In the genomic region with DNA sequence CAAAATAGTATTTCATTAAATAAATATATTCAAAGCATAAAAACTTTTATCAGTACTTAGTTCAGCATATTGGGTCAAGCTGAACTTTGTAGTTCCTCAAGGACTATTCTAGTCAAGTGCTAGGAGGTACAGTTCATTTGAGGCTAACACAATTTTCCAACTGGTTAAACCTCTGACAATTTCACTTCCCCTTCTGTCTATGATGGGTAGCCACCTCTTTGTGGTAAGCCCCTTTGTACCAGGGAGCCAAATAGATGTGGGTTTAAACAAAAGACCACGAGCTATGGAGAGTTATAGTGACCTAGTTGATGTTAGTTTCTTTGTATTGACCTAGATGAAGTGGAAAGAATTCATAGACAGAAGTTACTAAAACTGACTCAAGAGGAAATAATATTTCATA, we compare ENCODE assay signal across 17 mouse cellular contexts.
"Had no signal": no experiment of that assay in that cellular context is flagged by ENCODE, and none has a peak within 500 bp of the region (broad histone marks: within the 10 kb centered on the region; RNA-seq: fewer than 3 reads in every experiment).

No protein-coding gene starts in this region.

- H3K27ac ChIP-seq: kidney, postnatal 0 days; layer of hippocampus, adult 2 months; left cerebral cortex, adult 2 months; limb, embryonic 15.5 days; liver, embryonic 12.5 days; macrophage; midbrain, embryonic 13.5 days; neural tube, embryonic 15.5 days had no signal

- H3K36me3 ChIP-seq: limb, embryonic 15.5 days; liver, embryonic 12.5 days; midbrain, embryonic 13.5 days; neural tube, embryonic 15.5 days had no signal

- H3K4me1 ChIP-seq: liver, embryonic 12.5 days had no signal

- DNase-seq: kidney, adult 11 months; kidney, adult 9 months; kidney, postnatal 36 days; lung, embryonic 14.5 days; lung, postnatal 14 days; right cerebral cortex, postnatal 14 days; thymus, adult 2 months; thymus, postnatal 25 days had no signal

- ATAC-seq: liver, embryonic 12.5 days; midbrain, embryonic 13.5 days had no signal

- H3K4me2 ChIP-seq: limb, embryonic 15.5 days; liver, embryonic 12.5 days; lung, embryonic 14.5 days; midbrain, embryonic 13.5 days; neural tube, embryonic 15.5 days had no signal

- H3K4me3 ChIP-seq: layer of hippocampus, adult 2 months; left cerebral cortex, adult 2 months; limb, embryonic 15.5 days; liver, embryonic 12.5 days; midbrain, embryonic 13.5 days; myocyte; neural tube, embryonic 15.5 days had no signal

- H3K9ac ChIP-seq: limb, embryonic 15.5 days; liver, embryonic 12.5 days; lung, embryonic 14.5 days; midbrain, embryonic 13.5 days; neural tube, embryonic 15.5 days had no signal

- H3K27me3 ChIP-seq: limb, embryonic 15.5 days; liver, embryonic 12.5 days; midbrain, embryonic 13.5 days; neural tube, embryonic 15.5 days had no signal

- H3K9me3 ChIP-seq: limb, embryonic 15.5 days; liver, embryonic 12.5 days; midbrain, embryonic 13.5 days; neural tube, embryonic 15.5 days had no signal
